Mouse (Mus musculus) liver, embryonic 15.5 days (tissue): ENCODE data around the gene Mecr. TPM values are rescaled to one million over a fixed set of nuclear protein-coding genes. Genes with fewer than 3 reads are reported as not detected.
"Not testable (repeated sequence)": the region's sequence is repeated elsewhere in the genome, so short reads cannot be mapped to it uniquely, and the experiment has no call there.

Source experiments
- ATAC-seq: fragments of 200-750 bp; cut with Nextera tagmentation; 2 replicates; pipeline ENCODE4 v1.8.0; 2017; ENCODE audit warnings: moderate number of reproducible peaks, mild to moderate bottlenecking, moderate library complexity; ENCODE audit not compliant: insufficient read depth
- H3K27ac ChIP-seq: fragments of 300-500 bp; sonication (generic); replicated peaks from 2 replicates; pipeline ENCODE4 v1.5.1; 2015; ENCODE audit warnings: mild to moderate bottlenecking, inconsistent platforms
- H3K27me3 ChIP-seq: fragments of 300-500 bp; sonication (generic); 2 replicates; pipeline ENCODE4 v1.6.1; 2015; ENCODE audit warnings: mild to moderate bottlenecking, inconsistent platforms
- H3K36me3 ChIP-seq: fragments of 300-500 bp; sonication (generic); replicated peaks from 2 replicates; pipeline ENCODE4 v1.6.1; 2015; ENCODE audit warnings: moderate library complexity, mild to moderate bottlenecking, inconsistent platforms
- H3K4me1 ChIP-seq: fragments of 300-500 bp; sonication (generic); replicated peaks from 2 replicates; pipeline ENCODE4 v1.6.1; 2015; ENCODE audit warnings: inconsistent platforms
- H3K4me2 ChIP-seq: fragments of 300-500 bp; sonication (generic); 2 replicates; pipeline ENCODE4 v1.6.1; 2015; ENCODE audit warnings: moderate library complexity, mild to moderate bottlenecking, inconsistent platforms
- H3K4me3 ChIP-seq: fragments of 300-500 bp; sonication (generic); replicated peaks from 2 replicates; pipeline ENCODE4 v1.5.1; 2015; ENCODE audit warnings: mild to moderate bottlenecking, inconsistent platforms
- H3K9ac ChIP-seq: fragments of 300-500 bp; sonication (generic); 2 replicates; pipeline ENCODE4 v1.6.1; 2015; ENCODE audit warnings: moderate library complexity, mild to moderate bottlenecking, inconsistent platforms
- H3K9me3 ChIP-seq: fragments of 300-500 bp; sonication (generic); replicated peaks from 2 replicates; pipeline ENCODE4 v1.6.1; 2016; ENCODE audit warnings: inconsistent platforms
- WGBS: fragments of 180-500 bp; shearing (Covaris S2); methylation state at CpG from one replicate; pipeline ENCODE4 v1.1.7; 2015; ENCODE audit warnings: mixed read lengths; ENCODE audit not compliant: insufficient replicate concordance; 5-methylcytosine and 5-hydroxymethylcytosine counted together
- polyA plus RNA-seq: library from polyadenylated mRNA; unstranded; fragments of >200 nt; fragmentation: Nextera tagmentation; extraction: Ambion mirVana; gene quantifications from 2 replicates; pipeline ENCODE4 v1.2.1, GENCODE M21; 2015

Gene Mecr
- 34.0 and 34.9 TPM in 2 replicates for polyA plus RNA-seq

DNA sequence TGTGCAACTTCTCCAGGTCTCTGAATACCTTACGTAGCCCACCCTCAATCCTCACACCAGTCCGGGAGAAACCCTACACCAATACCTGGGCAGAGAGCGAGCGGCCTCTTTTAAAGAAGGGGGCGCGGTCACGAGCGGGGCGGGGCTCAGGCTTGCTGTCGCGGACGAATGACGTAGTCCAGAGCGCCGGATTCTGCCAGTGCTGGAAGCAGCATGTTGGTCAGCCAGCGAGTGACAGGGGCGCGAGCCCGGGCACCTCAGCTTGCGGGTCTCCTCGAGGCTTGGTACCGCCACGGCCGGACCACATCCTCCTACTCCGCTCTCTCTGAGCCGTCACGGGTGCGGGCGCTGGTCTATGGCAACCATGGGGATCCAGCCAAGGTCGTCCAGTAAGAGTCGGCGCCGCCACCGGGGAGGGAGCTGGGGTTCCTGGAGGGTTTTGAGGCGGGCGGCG is at the start of gene Mecr:
Mecr (plus strand) TSS at position 181 of the 454 bp plus-strand sequence.
- peak; percentile 78 for ATAC-seq
- H3K9me3 ChIP-seq = no peaks in the 10 kb centered on the region
- H3K4me3 ChIP-seq = peak within 1 kb of the TSS; percentile 81

DNA sequence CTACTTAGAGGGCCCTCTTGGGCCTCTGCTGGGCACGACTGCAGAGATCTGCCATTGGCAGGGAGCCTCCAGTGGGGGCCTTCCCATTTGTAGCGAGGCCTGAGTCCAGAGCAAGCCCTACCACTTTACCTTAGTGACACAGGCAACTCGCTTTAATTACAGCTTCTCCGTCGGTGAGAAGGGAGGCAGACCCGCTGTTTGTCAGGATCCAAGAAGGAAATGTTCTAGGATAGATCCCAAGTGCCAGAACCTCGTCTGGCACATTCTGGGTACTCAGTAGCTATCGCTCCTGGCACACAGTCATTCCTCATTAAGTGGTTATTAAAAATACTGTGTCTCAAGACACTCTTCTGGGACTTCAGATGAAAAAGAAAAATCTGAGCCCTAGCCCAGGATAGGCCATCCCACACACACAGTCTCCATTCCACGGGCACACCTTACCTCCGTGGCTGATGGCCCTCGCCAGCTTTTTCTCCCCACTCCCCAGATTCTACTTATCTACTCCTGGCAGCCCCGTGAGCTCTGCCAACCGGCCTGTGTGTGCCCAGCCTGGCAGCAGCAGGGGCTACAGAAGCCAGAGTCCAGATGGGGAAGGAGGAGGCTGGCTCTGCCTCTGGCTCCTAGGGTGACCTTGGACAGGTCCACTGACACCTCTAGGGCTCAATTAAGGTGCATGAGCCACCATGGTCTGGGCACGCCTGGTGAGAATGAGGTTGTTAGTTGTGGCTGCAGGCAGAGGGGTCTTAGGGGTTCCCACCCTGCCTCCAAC is 46.8 kb upstream of the Mecr start:
- Histone ChIP-seq H3K9ac (no peak overlapping the region), H3K27me3 (no peaks in the 10 kb centered on the region), H3K4me1 (peaks cover 5% of the 10 kb centered on the region; the same call in 1 of the 2 replicates), H3K4me2 (no peak overlapping the region), H3K27ac (no peak overlapping the region), H3K36me3 (no peaks in the 10 kb centered on the region), H3K4me3 (no peak overlapping the region), H3K9me3 (no peaks in the 10 kb centered on the region)
- 59% methylated on average over 14 of the region's 14 CpGs for WGBS
- ATAC-seq = no peak

More for the DNA sequence above, at the start of gene Mecr:
- peak within 1 kb of the TSS; percentile 85 for H3K4me2 ChIP-seq
- WGBS = under 1% methylated on average over 37 of the region's 37 CpGs
- H3K4me1 ChIP-seq = peaks cover 27% of the 10 kb centered on the region
- H3K27me3 ChIP-seq = peaks cover 44% of the 10 kb centered on the region
- H3K27ac ChIP-seq = no peak within 1 kb of the TSS
- peak within 1 kb of the TSS; percentile 72 for H3K9ac ChIP-seq
- H3K36me3 ChIP-seq = peaks cover 9% of the 10 kb centered on the region

DNA sequence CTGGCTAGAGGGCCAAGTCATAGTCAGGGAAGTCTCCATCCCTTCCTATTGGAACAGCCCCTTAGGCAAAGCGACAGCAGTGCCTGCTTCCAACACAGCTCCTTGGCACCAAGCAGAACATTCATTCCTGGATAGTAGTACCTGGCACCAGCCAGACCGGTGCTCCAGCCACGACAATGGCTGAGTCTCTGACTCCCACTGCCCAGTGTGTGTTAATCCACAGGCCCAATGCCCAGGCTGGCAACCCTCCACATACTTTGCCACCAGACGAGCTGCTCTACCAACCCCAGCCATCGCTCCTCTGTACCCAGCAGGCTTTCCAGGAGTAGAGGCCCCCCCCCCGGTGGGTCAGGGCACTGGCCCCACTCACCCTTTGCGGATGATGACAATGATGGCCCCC is 45.8 kb upstream of the Mecr start:
- Histone ChIP-seq H3K9me3 (no peaks in the 10 kb centered on the region), H3K9ac (no peak overlapping the region), H3K4me2 (no peak overlapping the region), H3K36me3 (no peaks in the 10 kb centered on the region), H3K27ac (no peak overlapping the region), H3K4me1 (peaks cover 5% of the 10 kb centered on the region; the same call in 1 of the 2 replicates), H3K27me3 (no peaks in the 10 kb centered on the region), H3K4me3 (no peak overlapping the region)
- 64% methylated on average over 7 of the region's 7 CpGs for WGBS
- ATAC-seq = no peak

DNA sequence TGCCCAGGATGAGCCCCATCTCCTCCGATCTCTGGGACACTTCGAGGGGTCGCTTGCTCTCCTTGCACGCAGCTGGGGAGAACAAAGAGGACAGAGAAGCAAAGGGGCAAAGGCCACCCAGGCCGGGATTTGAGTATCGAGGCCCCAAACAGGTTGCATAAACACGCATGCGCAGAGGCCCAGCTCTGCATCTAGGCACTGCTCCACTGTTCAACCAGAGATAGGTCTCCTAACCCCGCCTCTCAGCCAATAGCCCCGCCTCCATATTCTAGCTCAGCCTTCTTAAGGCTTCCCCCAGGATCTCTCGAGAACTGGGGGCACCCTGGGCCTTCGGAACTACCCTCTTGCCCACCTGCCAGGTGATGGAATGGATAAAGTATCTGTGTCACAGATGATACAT is 45.4 kb upstream of the Mecr start:
- no peak overlapping the region for H3K27ac ChIP-seq
- ATAC-seq = no peak
- H3K9ac ChIP-seq = no peak overlapping the region
- H3K27me3 ChIP-seq = no peaks in the 10 kb centered on the region
- H3K4me1 ChIP-seq = peaks cover 5% of the 10 kb centered on the region; the same call in 1 of the 2 replicates
- no peak overlapping the region for H3K4me2 ChIP-seq
- 61% methylated on average over 12 of the region's 12 CpGs for WGBS
- no peak overlapping the region for H3K4me3 ChIP-seq
- no peaks in the 10 kb centered on the region for H3K9me3 ChIP-seq
- no peaks in the 10 kb centered on the region for H3K36me3 ChIP-seq

DNA sequence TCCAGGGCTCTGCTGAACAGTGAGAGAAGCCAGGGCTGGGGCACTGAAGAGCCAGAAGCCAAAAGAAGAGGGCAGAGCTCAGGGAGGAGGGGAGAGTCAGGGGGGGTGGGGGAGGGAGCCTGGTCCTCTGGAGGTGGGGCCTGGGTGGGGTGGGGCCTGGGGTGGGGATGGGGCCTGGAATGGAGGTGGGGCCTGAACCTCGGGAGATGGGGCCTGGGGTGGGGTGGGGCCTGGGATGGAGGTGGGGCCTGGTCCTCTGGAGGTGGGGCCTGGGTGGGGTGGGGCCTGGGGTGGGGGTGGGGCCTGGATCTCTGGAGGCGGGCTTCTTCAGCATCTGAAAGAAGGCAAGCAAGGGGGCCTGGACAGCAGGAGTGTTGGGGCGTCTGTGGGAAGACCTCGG is 44.3 kb upstream of the Mecr start:
- H3K27me3 ChIP-seq = no peaks in the 10 kb centered on the region
- H3K9ac ChIP-seq = no peak overlapping the region
- no peak overlapping the region for H3K27ac ChIP-seq
- H3K4me3 ChIP-seq = no peak overlapping the region
- WGBS = 32% methylated on average over 3 of the region's 4 CpGs
- H3K4me1 ChIP-seq = peaks cover 5% of the 10 kb centered on the region; the same call in 1 of the 2 replicates
- no peaks in the 10 kb centered on the region for H3K9me3 ChIP-seq
- no peak for ATAC-seq
- no peaks in the 10 kb centered on the region for H3K36me3 ChIP-seq
- no peak overlapping the region for H3K4me2 ChIP-seq

DNA sequence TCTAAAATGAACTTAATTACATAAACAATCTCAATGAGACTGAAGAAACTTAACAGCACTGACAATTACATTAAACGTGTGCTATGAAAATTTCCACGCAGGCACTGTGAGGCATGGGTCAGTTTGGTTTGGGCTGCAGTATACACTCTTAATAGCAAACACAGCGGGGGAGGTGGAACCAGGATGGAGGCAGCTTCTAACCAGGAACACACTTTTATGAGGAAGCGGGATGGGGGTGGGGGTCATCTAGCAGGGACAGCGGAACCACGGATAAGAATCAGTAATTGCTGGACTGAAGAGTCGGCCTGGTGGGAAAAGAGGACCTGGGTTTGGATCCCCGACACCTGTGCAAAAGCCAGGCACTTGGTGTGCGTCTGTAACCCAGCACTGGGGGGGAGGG is 39.4 kb upstream of the Mecr start:
- Histone ChIP-seq H3K36me3 (no peaks in the 10 kb centered on the region), H3K4me2 (no peak overlapping the region), H3K4me1 (no peaks in the 10 kb centered on the region), H3K27ac (no peak overlapping the region), H3K4me3 (no peak overlapping the region), H3K9ac (no peak overlapping the region), H3K9me3 (no peaks in the 10 kb centered on the region), H3K27me3 (no peaks in the 10 kb centered on the region)
- WGBS = 61% methylated on average over 9 of the region's 9 CpGs
- ATAC-seq = no peak

DNA sequence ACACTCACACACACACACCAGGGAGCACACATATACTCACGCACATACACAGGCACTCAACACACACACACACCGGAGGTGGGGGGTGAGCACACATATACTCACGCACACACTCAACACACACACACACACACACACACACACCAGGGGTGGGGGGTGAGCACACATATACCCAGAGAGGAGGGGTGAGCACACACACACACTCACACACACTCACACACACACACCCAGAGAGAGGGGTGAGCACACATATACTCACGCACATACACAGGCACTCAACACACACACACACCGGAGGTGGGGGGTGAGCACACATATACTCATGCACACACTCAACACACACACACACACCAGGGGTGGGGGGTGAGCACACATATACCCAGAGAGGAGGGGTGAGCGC is 38.5 kb upstream of the Mecr start:
- 81% methylated on average over 5 of the region's 6 CpGs for WGBS
- H3K4me1 ChIP-seq, ATAC-seq, H3K4me3 ChIP-seq, H3K9ac ChIP-seq, H3K36me3 ChIP-seq, H3K4me2 ChIP-seq, H3K27ac ChIP-seq, H3K27me3 ChIP-seq, H3K9me3 ChIP-seq: not testable (repeated sequence)

DNA sequence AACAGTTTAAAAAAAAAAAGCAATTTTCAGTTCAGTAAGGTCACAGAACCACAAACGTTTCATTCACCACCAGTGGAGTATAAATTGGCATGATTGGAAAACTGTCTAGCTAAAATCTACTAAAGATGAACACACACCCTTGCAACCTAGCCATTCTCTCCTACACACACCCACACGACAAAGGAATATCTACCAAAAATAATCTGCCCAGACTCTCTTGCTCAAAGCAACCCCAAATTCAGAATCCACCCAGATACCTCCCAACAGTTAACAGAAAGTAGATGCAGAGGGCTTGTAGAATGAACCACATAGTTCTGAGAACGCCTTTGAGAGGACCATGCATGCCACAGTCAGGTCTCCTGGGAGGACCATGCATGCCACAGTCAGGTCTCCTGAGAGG is 38.0 kb upstream of the Mecr start:
- H3K4me3 ChIP-seq = no peak overlapping the region
- H3K36me3 ChIP-seq = no peaks in the 10 kb centered on the region
- no peaks in the 10 kb centered on the region for H3K4me1 ChIP-seq
- no peak overlapping the region for H3K4me2 ChIP-seq
- no peak overlapping the region for H3K27ac ChIP-seq
- no peaks in the 10 kb centered on the region for H3K27me3 ChIP-seq
- no peak for ATAC-seq
- no peaks in the 10 kb centered on the region for H3K9me3 ChIP-seq
- WGBS = 57% methylated on average over 3 of the region's 3 CpGs
- H3K9ac ChIP-seq = no peak overlapping the region

DNA sequence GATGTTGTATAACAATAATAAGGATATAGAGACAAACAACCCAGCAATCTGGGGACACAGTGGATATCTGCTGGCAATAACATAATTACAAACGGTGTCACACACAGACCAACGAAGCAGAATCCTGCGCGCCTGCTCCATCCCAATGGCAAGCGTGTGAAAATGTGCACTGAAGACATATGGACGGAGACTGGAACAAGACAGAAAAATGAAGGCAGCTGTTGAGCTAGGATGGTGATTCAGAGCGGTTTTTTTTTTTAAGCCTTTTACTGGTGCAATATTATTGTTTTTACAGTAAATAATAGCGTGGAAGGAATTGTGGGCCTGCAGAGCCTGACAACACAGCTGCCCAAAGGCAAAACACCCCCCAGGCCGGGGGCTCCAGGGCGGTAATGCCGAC is 30.8 kb upstream of the Mecr start:
- Histone ChIP-seq H3K4me3 (no peak overlapping the region), H3K9me3 (no peaks in the 10 kb centered on the region), H3K36me3 (no peaks in the 10 kb centered on the region), H3K9ac (no peak overlapping the region), H3K27ac (no peak overlapping the region), H3K4me1 (peaks cover 11% of the 10 kb centered on the region), H3K27me3 (no peaks in the 10 kb centered on the region), H3K4me2 (no peak overlapping the region)
- no peak for ATAC-seq
- WGBS = 80% methylated on average over 11 of the region's 11 CpGs

DNA sequence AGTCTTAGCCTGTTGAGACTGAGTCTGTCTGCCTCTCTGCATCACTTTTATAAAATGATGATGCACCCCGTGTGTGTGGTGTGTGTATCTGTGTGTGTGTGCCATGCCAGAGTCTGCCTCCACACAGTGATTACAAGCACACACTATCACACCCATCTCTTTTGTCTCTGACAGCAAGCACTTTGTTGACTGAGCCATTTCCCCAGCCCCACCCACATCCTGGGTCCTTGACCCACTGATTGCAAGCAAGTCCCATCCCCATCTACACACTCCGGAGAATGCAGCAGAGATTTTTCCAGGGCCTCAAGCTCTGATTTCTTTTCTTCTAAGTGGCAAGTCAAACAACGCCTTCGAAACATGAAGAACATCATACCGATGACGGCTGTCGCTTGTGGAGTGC is 29.5 kb upstream of the Mecr start:
- Histone ChIP-seq H3K36me3 (no peaks in the 10 kb centered on the region), H3K9me3 (no peaks in the 10 kb centered on the region), H3K4me1 (peaks cover 11% of the 10 kb centered on the region), H3K4me3 (no peak overlapping the region), H3K27me3 (no peaks in the 10 kb centered on the region), H3K4me2 (no peak overlapping the region), H3K27ac (no peak overlapping the region), H3K9ac (no peak overlapping the region)
- ATAC-seq = no peak
- 75% methylated on average over 7 of the region's 7 CpGs for WGBS

DNA sequence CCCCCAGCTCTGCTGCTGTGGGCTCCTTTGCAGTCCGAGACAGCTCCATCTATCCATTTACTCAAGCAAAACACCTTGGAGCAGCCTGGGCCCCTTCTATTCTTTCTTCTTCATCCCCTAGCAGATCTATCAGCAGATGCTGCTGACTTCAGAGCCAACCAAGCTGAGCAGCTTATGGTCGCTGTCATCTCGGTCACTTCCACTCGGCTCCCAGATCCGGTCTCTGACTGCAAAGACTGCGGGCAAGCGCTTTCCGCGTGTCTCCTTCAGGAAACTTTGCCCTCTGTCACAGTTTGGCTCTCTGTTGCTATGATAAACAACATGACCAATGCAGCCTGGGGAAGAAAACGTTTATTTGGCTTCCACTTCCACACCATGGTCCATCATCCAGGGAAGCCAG is 28.4 kb upstream of the Mecr start:
- Histone ChIP-seq H3K4me2 (no peak overlapping the region), H3K4me3 (no peak overlapping the region), H3K9me3 (no peaks in the 10 kb centered on the region), H3K27ac (no peak overlapping the region), H3K27me3 (no peaks in the 10 kb centered on the region), H3K9ac (no peak overlapping the region), H3K36me3 (no peaks in the 10 kb centered on the region), H3K4me1 (peaks cover 11% of the 10 kb centered on the region)
- WGBS = 76% methylated on average over 10 of the region's 10 CpGs
- ATAC-seq = no peak

DNA sequence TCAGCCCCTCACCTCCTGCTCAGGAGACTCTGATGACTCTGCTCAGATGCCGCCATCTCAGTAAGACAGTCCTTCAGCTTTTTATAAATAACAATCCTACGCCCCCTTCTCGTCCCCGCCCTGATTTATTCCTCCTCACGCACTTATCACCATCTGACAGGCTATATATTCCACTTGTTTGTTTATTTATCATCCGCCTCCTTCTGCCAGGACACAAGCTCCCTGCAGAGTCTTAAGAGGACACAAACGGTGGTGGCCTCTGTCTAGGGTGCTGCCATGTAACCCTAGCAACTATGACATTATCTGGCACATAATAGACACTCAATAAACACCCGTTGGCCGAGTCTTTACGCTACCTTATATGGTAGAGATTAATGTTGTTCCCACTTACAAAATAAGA is 27.5 kb upstream of the Mecr start:
- H3K4me3 ChIP-seq = no peak overlapping the region
- H3K9me3 ChIP-seq = no peaks in the 10 kb centered on the region
- H3K27me3 ChIP-seq = 0 out of 2 replicates have a peak, but pooled peaks cover 3% of the 10 kb centered on the region
- H3K9ac ChIP-seq = no peak overlapping the region
- 23% methylated on average over 10 of the region's 10 CpGs for WGBS
- peak; percentile 89 for ATAC-seq
- no peaks in the 10 kb centered on the region for H3K36me3 ChIP-seq
- peaks cover 11% of the 10 kb centered on the region for H3K4me1 ChIP-seq
- no peak overlapping the region; the same call in 1 of the 2 replicates for H3K27ac ChIP-seq
- peak overlapping the region; percentile 20 for H3K4me2 ChIP-seq
